In the genomic region with DNA sequence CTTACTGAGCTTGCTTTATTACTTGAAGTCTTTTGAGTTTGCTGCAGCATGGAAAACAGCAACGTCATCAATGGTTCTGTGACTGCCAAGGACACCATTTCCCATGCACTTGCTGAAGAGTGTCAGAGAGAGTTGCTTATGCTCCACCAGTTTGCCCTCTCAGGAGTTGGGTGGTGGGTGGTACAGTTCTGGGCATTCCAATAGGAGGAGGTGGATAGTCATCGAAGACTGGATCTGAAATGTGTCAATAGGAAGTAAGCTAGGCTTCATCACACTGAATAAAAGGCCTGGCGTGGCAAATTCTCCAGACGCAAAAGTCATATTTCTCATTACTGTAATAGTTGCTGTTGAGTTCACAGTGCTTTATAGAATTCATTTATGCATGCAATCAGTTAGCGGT, we compare ENCODE assay signal across 23 mouse cellular contexts.
DNase-seq lines count a peak whose midpoint lies in the region; ATAC-seq and TF ChIP-seq lines count a peak whose summit lies in the region.
"Had no signal": no experiment of that assay in that cellular context is flagged by ENCODE, and none has a peak within 500 bp of the region (broad histone marks: within the 10 kb centered on the region; RNA-seq: fewer than 3 reads in every experiment).

No protein-coding gene starts in this region.

- H3K79me2 ChIP-seq in heart, adult 2 months (replicated peaks; ENCODE audit: control insufficient read depth, insufficient read depth, low read length) = no peaks in the 10 kb centered on the region

- peak; percentile 52 for DNase-seq in heart, adult 11 months
- DNase-seq in heart, adult 2 months = no peak
- no peak for DNase-seq in heart, postnatal 36 days
- peak; percentile 65 for DNase-seq in Muller cell, postnatal 12 days (ENCODE audit: inconsistent ontology term)
- DNase-seq: adrenal gland, adult 2 months; adrenal gland, postnatal 10 days; adrenal gland, postnatal 25 days; B cell, adult 2 months; cerebellum, adult 11 months; cerebellum, adult 18-20 months; cerebellum, adult 8-10 months; cerebellum, adult 9-11 months; cerebellum, postnatal 14 days; cerebellum, postnatal 36 days; forebrain, postnatal 0 days had no signal

- intact Hi-C loops in heart, adult 2 months (cut with DNase I) = no loop called here
- intact Hi-C loops in heart, postnatal 36 days (cut with DNase I) = no loop called here

- no peak overlapping the region for H3K4me3 ChIP-seq in heart, adult 2 months
- H3K4me3 ChIP-seq in heart, embryonic 12.5 days = no peak overlapping the region
- H3K4me3 ChIP-seq: embryonic facial prominence, embryonic 10.5 days; embryonic facial prominence, embryonic 12.5 days; forebrain, embryonic 13.5 days; forebrain, embryonic 15.5 days had no signal

- H3K9me3 ChIP-seq in heart, embryonic 12.5 days (replicated peaks) = no peaks in the 10 kb centered on the region
- H3K9me3 ChIP-seq: embryonic facial prominence, embryonic 10.5 days; embryonic facial prominence, embryonic 12.5 days; forebrain, embryonic 13.5 days; forebrain, embryonic 15.5 days; G1E had no signal

- no peak for TF ChIP-seq CTCF in heart, adult 2 months (IDR thresholded peaks at IDR 0.05)

- no peak overlapping the region for H3K27ac ChIP-seq in heart, adult 2 months
- 0 out of 2 replicates have a peak overlapping the region, but pooled peaks have one; percentile 3 for H3K27ac ChIP-seq in heart, embryonic 12.5 days (ENCODE audit: poor library complexity, severe bottlenecking)
- H3K27ac ChIP-seq: embryonic facial prominence, embryonic 10.5 days; embryonic facial prominence, embryonic 12.5 days; forebrain, embryonic 15.5 days had no signal

- no peaks in the 10 kb centered on the region for H3K36me3 ChIP-seq in heart, adult 2 months (ENCODE audit: control insufficient read depth, insufficient read depth, low read length)
- H3K36me3 ChIP-seq in heart, embryonic 12.5 days = no peaks in the 10 kb centered on the region
- H3K36me3 ChIP-seq: embryonic facial prominence, embryonic 10.5 days; embryonic facial prominence, embryonic 12.5 days; forebrain, embryonic 15.5 days; G1E had no signal

- no peak for TF ChIP-seq POLR2A in heart, adult 2 months (IDR thresholded peaks at IDR 0.05; ENCODE audit: insufficient read depth, low read depth, low read length)

- no peak for ATAC-seq in heart, embryonic 12.5 days (ENCODE audit: insufficient number of reproducible peaks, low FRiP score)
- ATAC-seq: CD4-positive, CD25-positive, alpha-beta regulatory T cell, adult 4 months; forebrain, embryonic 13.5 days; forebrain, embryonic 15.5 days; forebrain, postnatal 0 days had no signal

- H3K27me3 ChIP-seq in heart, adult 2 months (ENCODE audit: control insufficient read depth, insufficient read depth, low read length) = no peaks in the 10 kb centered on the region
- no peaks in the 10 kb centered on the region for H3K27me3 ChIP-seq in heart, embryonic 12.5 days (replicated peaks)
- H3K27me3 ChIP-seq: CH12.LX; embryonic facial prominence, embryonic 12.5 days; forebrain, embryonic 15.5 days had no signal

- TF ChIP-seq EP300 in heart, adult 2 months (IDR thresholded peaks at IDR 0.05; ENCODE audit: insufficient read depth, low read depth, low read length) = no peak

- H3K4me2 ChIP-seq in heart, embryonic 12.5 days = no peak overlapping the region
- H3K4me2 ChIP-seq: embryonic facial prominence, embryonic 12.5 days; forebrain, embryonic 13.5 days; forebrain, embryonic 15.5 days had no signal

- no peak overlapping the region for H3K9ac ChIP-seq in heart, adult 2 months (ENCODE audit: low read depth, low read length)
- H3K9ac ChIP-seq in heart, embryonic 12.5 days = no peak overlapping the region
- H3K9ac ChIP-seq: embryonic facial prominence, embryonic 12.5 days; forebrain, embryonic 13.5 days; forebrain, embryonic 15.5 days; forebrain, postnatal 0 days had no signal

- WGBS in heart, adult 2 months = 90% methylated on average over 5 of the region's 5 CpGs
- 83% methylated on average over 5 of the region's 5 CpGs for WGBS in heart, embryonic 12.5 days

- H3K4me1 ChIP-seq in heart, adult 2 months (ENCODE audit: control insufficient read depth, insufficient read depth, low read length) = no peaks in the 10 kb centered on the region
- peaks cover 38% of the 10 kb centered on the region for H3K4me1 ChIP-seq in heart, embryonic 12.5 days (replicated peaks)

Comparison
In these comparisons a context has a peak if more than half of its experiments do, and no peak if none do; other contexts are left out.
1. DNase-seq: peak in heart, adult 11 months (single experiment) and Muller cell, postnatal 12 days (single experiment); none in heart, adult 2 months (0 of 2) and heart, postnatal 36 days (0 of 2).